ENCODE assay signal across 33 mouse cellular contexts in the genomic region with DNA sequence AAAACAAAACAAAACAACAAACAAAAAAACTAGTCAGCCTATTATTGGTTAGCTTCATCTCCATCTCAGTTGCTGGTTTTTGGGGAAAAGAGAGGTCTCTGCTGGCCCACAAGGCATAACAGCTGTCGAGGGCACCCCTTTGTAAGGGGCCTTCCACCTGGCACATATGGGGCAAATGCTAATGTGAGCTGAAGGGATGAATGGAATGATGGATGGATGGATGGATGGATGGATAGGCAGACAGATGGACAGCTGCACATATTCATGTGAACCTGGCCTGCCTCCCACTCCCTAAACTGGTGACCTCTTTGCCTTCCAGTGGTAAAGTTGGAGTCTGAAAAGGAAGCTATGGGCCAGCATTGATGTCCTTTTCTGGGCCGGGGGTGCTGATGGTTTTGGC. TPM values are rescaled to one million over a fixed set of nuclear protein-coding genes. Genes with fewer than 3 reads are reported as not detected.
A peak's percentile ranks its signal among the peaks of the same experiment; 100 is the strongest.
DNase-seq lines count a peak whose midpoint lies in the region; ATAC-seq and TF ChIP-seq lines count a peak whose summit lies in the region.
"Had no signal": no experiment of that assay in that cellular context is flagged by ENCODE, and none has a peak within 500 bp of the region (broad histone marks: within the 10 kb centered on the region; RNA-seq: fewer than 3 reads in every experiment).

No protein-coding gene starts in this region.

- no peak for TF ChIP-seq POLR2A in spleen, adult 2 months (IDR thresholded peaks at IDR 0.05; ENCODE audit: low read depth, low read length)

- no peaks in the 10 kb centered on the region for H3K9me3 ChIP-seq in forebrain, embryonic 13.5 days (replicated peaks)
- H3K9me3 ChIP-seq in forebrain, postnatal 0 days (ENCODE audit: low read length) = no peaks in the 10 kb centered on the region
- no peaks in the 10 kb centered on the region for H3K9me3 ChIP-seq in hindbrain, embryonic 13.5 days
- H3K9me3 ChIP-seq: heart, embryonic 13.5 days; hindbrain, embryonic 15.5 days; intestine, embryonic 15.5 days; limb, embryonic 13.5 days; lung, embryonic 15.5 days; midbrain, embryonic 12.5 days had no signal

- WGBS in forebrain, embryonic 13.5 days = 57% methylated on average over 2 of the region's 2 CpGs
- 35% methylated on average over 2 of the region's 2 CpGs for WGBS in forebrain, postnatal 0 days
- 83% methylated on average over 2 of the region's 2 CpGs for WGBS in spleen, adult 2 months
- 17% methylated on average over 2 of the region's 2 CpGs for WGBS in hindbrain, embryonic 13.5 days

- peak overlapping the region; percentile 49; the same call in 1 of the 2 replicates for H3K27ac ChIP-seq in forebrain, embryonic 13.5 days
- no peak overlapping the region for H3K27ac ChIP-seq in forebrain, postnatal 0 days (ENCODE audit: low read depth, low read length)
- peak overlapping the region; percentile 47 for H3K27ac ChIP-seq in spleen, adult 2 months (ENCODE audit: insufficient read depth, low read length)
- peak overlapping the region; percentile 30; the same call in 1 of the 2 replicates for H3K27ac ChIP-seq in hindbrain, embryonic 13.5 days
- H3K27ac ChIP-seq: gastrocnemius, adult 2 months; heart, embryonic 13.5 days; hindbrain, embryonic 15.5 days; intestine, embryonic 15.5 days; limb, embryonic 13.5 days; lung, embryonic 15.5 days; midbrain, embryonic 12.5 days had no signal

- no peak overlapping the region for H3K4me2 ChIP-seq in forebrain, embryonic 13.5 days
- no peak overlapping the region for H3K4me2 ChIP-seq in forebrain, postnatal 0 days (ENCODE audit: low read depth)
- no peak overlapping the region for H3K4me2 ChIP-seq in hindbrain, embryonic 13.5 days
- H3K4me2 ChIP-seq: heart, embryonic 13.5 days; hindbrain, embryonic 15.5 days; intestine, embryonic 15.5 days; limb, embryonic 13.5 days; liver, embryonic 11.5 days; lung, embryonic 15.5 days; midbrain, embryonic 12.5 days had no signal

- peak; percentile 14; the same call in 1 of the 2 replicates for ATAC-seq in forebrain, embryonic 13.5 days
- ATAC-seq in forebrain, postnatal 0 days = no peak
- no peak for ATAC-seq in hindbrain, embryonic 13.5 days (ENCODE audit: low FRiP score)
- no peak for ATAC-seq in megakaryocyte, adult 5-6 weeks (ENCODE audit: poor library complexity, severe bottlenecking)

- peaks cover 47% of the 10 kb centered on the region for H3K4me1 ChIP-seq in forebrain, embryonic 13.5 days
- no peaks in the 10 kb centered on the region for H3K4me1 ChIP-seq in forebrain, postnatal 0 days (ENCODE audit: insufficient read depth)
- H3K4me1 ChIP-seq in spleen, adult 2 months (ENCODE audit: control insufficient read depth, insufficient read depth, insufficient read length) = peaks cover 15% of the 10 kb centered on the region; the same call in 1 of the 2 replicates
- H3K4me1 ChIP-seq in hindbrain, embryonic 13.5 days (replicated peaks) = peaks cover 46% of the 10 kb centered on the region

- TF ChIP-seq CTCF in forebrain, postnatal 0 days (IDR thresholded peaks at IDR 0.05; ENCODE audit: low read depth) = no peak
- TF ChIP-seq CTCF in spleen, adult 2 months (IDR thresholded peaks at IDR 0.05; ENCODE audit: extremely low read depth, insufficient read depth, insufficient read length, insufficient replicate concordance) = no peak

- no peak overlapping the region for H3K4me3 ChIP-seq in forebrain, embryonic 13.5 days
- H3K4me3 ChIP-seq in forebrain, postnatal 0 days (ENCODE audit: low read depth, low read length) = no peak overlapping the region
- H3K4me3 ChIP-seq in spleen, adult 2 months (ENCODE audit: extremely low read depth, insufficient read depth, insufficient read length) = no peak overlapping the region
- H3K4me3 ChIP-seq in hindbrain, embryonic 13.5 days = no peak overlapping the region
- H3K4me3 ChIP-seq: gastrocnemius, adult 2 months; heart, embryonic 13.5 days; hindbrain, embryonic 15.5 days; intestine, embryonic 15.5 days; limb, embryonic 13.5 days; lung, embryonic 15.5 days; midbrain, embryonic 12.5 days had no signal

- DNase-seq in forebrain, postnatal 0 days = no peak
- no peak for DNase-seq in spleen, adult 2 months (ENCODE audit: low read depth in 1 of 2, low spot score in 2 of 2)
- no peak for DNase-seq in spleen, postnatal 10 days (ENCODE audit: low spot score in 2 of 2)
- no peak for DNase-seq in right cerebral cortex, postnatal 14 days
- DNase-seq: adrenal gland, postnatal 14 days; gastrocnemius, adult 2 months; heart, postnatal 10 days; kidney, adult 2 months; kidney, postnatal 36 days; spleen, adult 18-20 months; thymus, adult 2 months; thymus, postnatal 36 days had no signal

- H3K27me3 ChIP-seq in forebrain, embryonic 13.5 days = no peaks in the 10 kb centered on the region
- no peaks in the 10 kb centered on the region for H3K27me3 ChIP-seq in forebrain, postnatal 0 days (ENCODE audit: insufficient read depth, low read length)
- H3K27me3 ChIP-seq in spleen, adult 2 months (ENCODE audit: control insufficient read depth, insufficient read depth, low read length) = no peaks in the 10 kb centered on the region
- no peaks in the 10 kb centered on the region for H3K27me3 ChIP-seq in hindbrain, embryonic 13.5 days
- H3K27me3 ChIP-seq: hindbrain, embryonic 15.5 days; intestine, embryonic 15.5 days; limb, embryonic 13.5 days; lung, embryonic 15.5 days had no signal

- H3K36me3 ChIP-seq in forebrain, embryonic 13.5 days (ENCODE audit: poor library complexity, severe bottlenecking) = no peaks in the 10 kb centered on the region
- no peaks in the 10 kb centered on the region for H3K36me3 ChIP-seq in forebrain, postnatal 0 days (ENCODE audit: insufficient read depth)
- no peaks in the 10 kb centered on the region for H3K36me3 ChIP-seq in spleen, adult 2 months (ENCODE audit: control insufficient read depth, insufficient read depth, low read length)
- H3K36me3 ChIP-seq in hindbrain, embryonic 13.5 days = no peaks in the 10 kb centered on the region
- H3K36me3 ChIP-seq: heart, embryonic 13.5 days; hindbrain, embryonic 15.5 days; intestine, embryonic 15.5 days; limb, embryonic 13.5 days; lung, embryonic 15.5 days; midbrain, embryonic 12.5 days had no signal

- no peak overlapping the region for H3K9ac ChIP-seq in forebrain, embryonic 13.5 days
- H3K9ac ChIP-seq in forebrain, postnatal 0 days = no peak overlapping the region
- no peak overlapping the region for H3K9ac ChIP-seq in hindbrain, embryonic 13.5 days
- H3K9ac ChIP-seq: heart, embryonic 13.5 days; hindbrain, embryonic 15.5 days; intestine, embryonic 15.5 days; limb, embryonic 13.5 days; lung, embryonic 15.5 days; midbrain, embryonic 12.5 days had no signal

RNA-seq across cellular contexts. Expression of a gene that starts 8.3 kb away (rescaled TPM):
- polyA plus RNA-seq in forebrain, embryonic 13.5 days (2015; fragmentation: Nextera tagmentation; extraction: Ambion mirVana) = not detected in 2 replicates
- total RNA-seq in forebrain, postnatal 0 days (2014; rRNA removed) = not detected in 2 replicates
- not detected in 2 replicates for polyA plus RNA-seq in forebrain, postnatal 0 days (2015; fragmentation: Nextera tagmentation; extraction: Ambion mirVana)
- polyA plus RNA-seq in spleen, adult 2 months (2012; rRNA removed) = not detected in 2 replicates
- not detected in 2 replicates for polyA plus RNA-seq in hindbrain, embryonic 13.5 days (2015; fragmentation: Nextera tagmentation; extraction: Ambion mirVana)
- total RNA-seq in megakaryocyte, adult 5-6 weeks (2015) = not detected in 2 replicates
- not detected in 2 replicates for total RNA-seq in megakaryocyte, adult 5-6 weeks (2017)
- total RNA-seq: adrenal gland, postnatal 14 days; gastrocnemius, adult 2 months; heart, adult 8-10 months; heart, postnatal 10 days; layer of hippocampus, adult 8-10 months; layer of hippocampus, postnatal 25 days; left cerebral cortex, adult 8-10 months; left cerebral cortex, postnatal 36 days; megakaryocyte progenitor cell, adult 5-6 weeks; neutrophil, adult 5-6 weeks had no signal
- polyA plus RNA-seq: CD4-positive, CD25-positive, alpha-beta regulatory T cell, adult 4 months; embryonic facial prominence, embryonic 11.5 days; heart, embryonic 13.5 days; hindbrain, embryonic 15.5 days; kidney, adult 2 months; kidney, embryonic 16.5 days; limb, embryonic 13.5 days; liver, embryonic 11.5 days; liver, embryonic 16.5 days; lung, embryonic 15.5 days; midbrain, embryonic 12.5 days; thymus, adult 2 months had no signal

RNA-seq across cellular contexts. Expression of a gene that starts 11.3 kb away (rescaled TPM):
- 25.8 and 27.1 TPM in 2 replicates for polyA plus RNA-seq in forebrain, embryonic 13.5 days (2015; fragmentation: Nextera tagmentation; extraction: Ambion mirVana)
- 28.2 and 29.1 TPM in 2 replicates for total RNA-seq in forebrain, postnatal 0 days (2014; rRNA removed)
- 12.0 and 20.1 TPM in 2 replicates for polyA plus RNA-seq in forebrain, postnatal 0 days (2015; fragmentation: Nextera tagmentation; extraction: Ambion mirVana)
- polyA plus RNA-seq in spleen, adult 2 months (2012; rRNA removed) = 0.14 and 0.18 TPM in 2 replicates
- 21.4 and 22.3 TPM in 2 replicates for polyA plus RNA-seq in hindbrain, embryonic 13.5 days (2015; fragmentation: Nextera tagmentation; extraction: Ambion mirVana)
- total RNA-seq in megakaryocyte, adult 5-6 weeks (2015) = not detected in 2 replicates
- total RNA-seq in megakaryocyte, adult 5-6 weeks (2017) = not detected in 2 replicates
- total RNA-seq: adrenal gland, postnatal 14 days; gastrocnemius, adult 2 months; heart, adult 8-10 months; megakaryocyte progenitor cell, adult 5-6 weeks; neutrophil, adult 5-6 weeks had no signal
- polyA plus RNA-seq: CD4-positive, CD25-positive, alpha-beta regulatory T cell, adult 4 months; heart, embryonic 13.5 days; liver, embryonic 16.5 days had no signal

RNA-seq across cellular contexts. Expression of a gene that starts 41.8 kb away (rescaled TPM):
- polyA plus RNA-seq in forebrain, embryonic 13.5 days (2015; fragmentation: Nextera tagmentation; extraction: Ambion mirVana) = 0.36 and 1.3 TPM in 2 replicates
- 3.2 TPM in 2 replicates for total RNA-seq in forebrain, postnatal 0 days (2014; rRNA removed)
- polyA plus RNA-seq in forebrain, postnatal 0 days (2015; fragmentation: Nextera tagmentation; extraction: Ambion mirVana) = 0.57 and 0.79 TPM in 2 replicates
- polyA plus RNA-seq in spleen, adult 2 months (2012; rRNA removed) = 3.3 and 3.8 TPM in 2 replicates
- polyA plus RNA-seq in hindbrain, embryonic 13.5 days (2015; fragmentation: Nextera tagmentation; extraction: Ambion mirVana) = 1.2 and 1.3 TPM in 2 replicates
- total RNA-seq in megakaryocyte, adult 5-6 weeks (2015) = 0.16 and 0.27 TPM in 2 replicates
- 0.11 and 0.69 TPM in 2 replicates for total RNA-seq in megakaryocyte, adult 5-6 weeks (2017)
- total RNA-seq: megakaryocyte progenitor cell, adult 5-6 weeks had no signal
- polyA plus RNA-seq: CD4-positive, CD25-positive, alpha-beta regulatory T cell, adult 4 months; liver, embryonic 11.5 days had no signal

RNA-seq across cellular contexts. Expression of a gene that starts 43.9 kb away (rescaled TPM):
- polyA plus RNA-seq in forebrain, embryonic 13.5 days (2015; fragmentation: Nextera tagmentation; extraction: Ambion mirVana) = 4.6 and 5.0 TPM in 2 replicates
- 4.4 and 7.9 TPM in 2 replicates for total RNA-seq in forebrain, postnatal 0 days (2014; rRNA removed)
- 5.5 and 5.8 TPM in 2 replicates for polyA plus RNA-seq in forebrain, postnatal 0 days (2015; fragmentation: Nextera tagmentation; extraction: Ambion mirVana)
- polyA plus RNA-seq in spleen, adult 2 months (2012; rRNA removed) = 9.3 and 9.5 TPM in 2 replicates
- 9.9 and 11.9 TPM in 2 replicates for polyA plus RNA-seq in hindbrain, embryonic 13.5 days (2015; fragmentation: Nextera tagmentation; extraction: Ambion mirVana)
- total RNA-seq in megakaryocyte, adult 5-6 weeks (2015) = 0.04 and 0.32 TPM in 2 replicates
- 0.37 and 0.89 TPM in 2 replicates for total RNA-seq in megakaryocyte, adult 5-6 weeks (2017)
- polyA plus RNA-seq: CD4-positive, CD25-positive, alpha-beta regulatory T cell, adult 4 months had no signal

Comparison
In these comparisons a context has a peak if more than half of its experiments do, and no peak if none do; other contexts are left out.
1. RNA of a gene that starts 11.3 kb away (polyA plus RNA-seq): 25.8 to 27.1 TPM in forebrain, embryonic 13.5 days, 21.4 to 22.3 TPM in hindbrain, embryonic 13.5 days and 12.0 to 20.1 TPM in forebrain, postnatal 0 days; 0.14 to 0.18 TPM in spleen, adult 2 months; every median in the first group is over 10 times any median in the second.